In genomic region chr13:26944487-26944886, GRCm38 (mm10) we compare ENCODE assay signal across 35 mouse cellular contexts.
"Had no signal": no experiment of that assay in that cellular context is flagged by ENCODE, and none has a peak within 500 bp of the region (broad histone marks: within the 10 kb centered on the region; RNA-seq: fewer than 3 reads in every experiment).

No protein-coding gene starts in this region.

- H3K4me3 ChIP-seq: heart, adult 2 months; heart, embryonic 10.5 days; heart, embryonic 12.5 days; heart, embryonic 13.5 days; heart, embryonic 15.5 days; hindbrain, embryonic 10.5 days; hindbrain, embryonic 12.5 days; hindbrain, embryonic 13.5 days; hindbrain, embryonic 15.5 days; intestine, embryonic 15.5 days; kidney, embryonic 15.5 days; layer of hippocampus, adult 2 months had no signal

- H3K4me1 ChIP-seq: heart, embryonic 10.5 days; heart, embryonic 12.5 days; heart, embryonic 13.5 days; heart, embryonic 15.5 days; hindbrain, embryonic 10.5 days; hindbrain, embryonic 12.5 days; hindbrain, embryonic 13.5 days; hindbrain, embryonic 15.5 days; intestine, embryonic 15.5 days; kidney, embryonic 15.5 days had no signal

- ATAC-seq: hindbrain, embryonic 16.5 days; hindbrain, postnatal 0 days; inflammation-experienced regulatory T-cells, adult 6 months; intestine, embryonic 15.5 days; intestine, embryonic 16.5 days; intestine, postnatal 0 days had no signal

- H3K9ac ChIP-seq: heart, embryonic 12.5 days; heart, embryonic 13.5 days; heart, embryonic 15.5 days; hindbrain, embryonic 12.5 days; hindbrain, embryonic 13.5 days; hindbrain, embryonic 14.5 days; hindbrain, embryonic 15.5 days; intestine, embryonic 15.5 days; kidney, embryonic 15.5 days had no signal

- DNase-seq: heart, adult 2 months; heart, postnatal 10 days; heart, postnatal 14 days; heart, postnatal 36 days; heart, postnatal 4 days; kidney, adult 11 months; kidney, adult 18-20 months; kidney, adult 2 months; kidney, adult 8-10 months; kidney, adult 9 months; kidney, postnatal 10 days; kidney, postnatal 14 days; kidney, postnatal 25 days; kidney, postnatal 36 days; kidney, postnatal 4 days; layer of hippocampus, adult 9-11 months had no signal

- H3K27ac ChIP-seq: heart, adult 2 months; heart, embryonic 10.5 days; heart, embryonic 13.5 days; heart, embryonic 15.5 days; hindbrain, embryonic 10.5 days; hindbrain, embryonic 12.5 days; hindbrain, embryonic 13.5 days; hindbrain, embryonic 14.5 days; hindbrain, embryonic 15.5 days; hindbrain, postnatal 0 days; intestine, embryonic 15.5 days; kidney, embryonic 15.5 days; kidney, postnatal 0 days; layer of hippocampus, adult 2 months had no signal

- H3K9me3 ChIP-seq: heart, embryonic 10.5 days; heart, embryonic 12.5 days; heart, embryonic 13.5 days; heart, embryonic 15.5 days; hindbrain, embryonic 10.5 days; hindbrain, embryonic 12.5 days; hindbrain, embryonic 13.5 days; hindbrain, embryonic 15.5 days; intestine, embryonic 15.5 days; kidney, embryonic 15.5 days had no signal

- H3K27me3 ChIP-seq: heart, embryonic 12.5 days; heart, embryonic 13.5 days; heart, embryonic 15.5 days; hindbrain, embryonic 12.5 days; hindbrain, embryonic 13.5 days; hindbrain, embryonic 15.5 days; intestine, embryonic 15.5 days; kidney, embryonic 15.5 days had no signal

- H3K36me3 ChIP-seq: heart, embryonic 10.5 days; heart, embryonic 12.5 days; heart, embryonic 13.5 days; heart, embryonic 15.5 days; hindbrain, embryonic 10.5 days; hindbrain, embryonic 12.5 days; hindbrain, embryonic 13.5 days; hindbrain, embryonic 15.5 days; intestine, embryonic 15.5 days; kidney, embryonic 15.5 days had no signal

- H3K4me2 ChIP-seq: heart, embryonic 11.5 days; heart, embryonic 12.5 days; heart, embryonic 13.5 days; heart, embryonic 15.5 days; hindbrain, embryonic 12.5 days; hindbrain, embryonic 13.5 days; hindbrain, embryonic 14.5 days; hindbrain, embryonic 15.5 days; intestine, embryonic 15.5 days; kidney, embryonic 15.5 days had no signal
